Mouse (Mus musculus): ENCODE data around the gene Camta2. TPM values are rescaled to one million over a fixed set of nuclear protein-coding genes. Genes with fewer than 3 reads are reported as not detected.

Camta2 gene
- polyA plus RNA-seq, 1 experiment, result 84.6 TPM

DNA sequence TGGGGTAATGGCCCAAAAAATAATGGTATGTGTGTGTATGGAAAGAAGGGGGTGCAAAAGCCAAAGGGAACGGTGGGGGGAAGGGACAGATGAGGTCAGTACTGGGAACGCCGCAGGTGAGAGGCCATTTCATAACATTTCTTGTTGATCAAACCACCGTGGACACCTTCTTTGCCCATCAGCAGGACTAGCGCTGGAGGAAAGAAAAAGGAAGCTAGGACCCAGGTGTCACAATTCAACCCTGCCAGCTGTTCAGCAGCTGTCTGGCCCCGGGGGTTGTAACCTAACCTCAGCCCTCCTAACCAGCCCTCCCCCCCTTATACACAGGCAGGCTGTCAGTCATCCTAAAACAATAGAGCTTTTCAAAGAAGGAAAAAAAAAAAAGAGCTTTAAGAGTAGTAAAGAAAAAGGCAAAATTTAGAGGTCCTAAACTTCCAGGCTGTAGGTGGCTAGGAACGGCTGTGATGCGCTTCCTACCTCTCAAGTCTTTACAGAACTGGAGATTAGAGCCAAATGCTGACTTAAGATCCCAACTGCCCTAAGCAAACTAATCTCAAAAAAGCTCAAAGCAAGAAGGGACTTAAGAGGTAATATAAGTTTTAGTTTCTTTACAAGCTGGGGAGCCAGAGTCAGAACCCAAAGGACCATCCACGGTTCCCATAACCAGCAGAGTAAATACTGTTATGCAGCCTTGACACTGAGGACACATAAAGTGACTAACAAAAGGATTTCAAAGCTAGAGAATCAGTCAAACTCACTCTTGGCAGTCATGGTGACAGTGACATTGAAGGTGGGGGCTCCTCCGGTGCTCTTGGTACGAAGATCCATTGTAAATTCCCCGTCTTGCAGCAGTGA is 35.6 kb downstream of the Camta2 start:
- Histone ChIP-seq H3K27ac (ENCODE audit: insufficient read depth, low read depth, low read length) (peak overlapping the region; percentile 99), H3K4me1 (ENCODE audit: control insufficient read depth, insufficient read depth, low read length) (peaks cover 27% of the 10 kb centered on the region), H3K4me3 (ENCODE audit: insufficient read depth, low read length) (peak overlapping the region; percentile 100)
- TF ChIP-seq POLR2A (IDR thresholded peaks at IDR 0.05; ENCODE audit: borderline replicate concordance, low read depth, low read length) (no peak), CTCF (IDR thresholded peaks at IDR 0.05; ENCODE audit: low read depth, low read length) (no peak)

DNA sequence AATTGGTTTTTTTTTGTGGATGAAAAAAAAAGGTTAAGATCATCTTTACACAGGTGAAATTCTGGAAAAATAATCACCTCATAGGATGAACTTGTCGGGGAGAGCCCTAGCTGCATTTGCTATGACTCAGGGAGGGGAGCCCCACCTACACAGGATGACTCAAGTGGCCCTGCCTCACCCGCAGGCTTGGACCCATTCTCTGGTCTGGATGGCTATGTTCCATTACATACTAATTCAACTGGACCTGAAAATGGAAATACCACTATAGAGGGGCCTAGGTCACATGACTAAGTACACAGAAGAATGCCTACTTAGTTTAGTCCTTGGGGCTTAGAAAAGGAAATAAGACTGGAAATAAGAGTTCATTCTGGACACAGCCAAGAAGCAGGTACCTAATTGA is 36.5 kb downstream of the Camta2 start:
- Histone ChIP-seq H3K4me3 (ENCODE audit: insufficient read depth, low read length) (peak overlapping the region; percentile 100), H3K27ac (ENCODE audit: insufficient read depth, low read depth, low read length) (peak overlapping the region; percentile 99), H3K4me1 (ENCODE audit: control insufficient read depth, insufficient read depth, low read length) (peaks cover 20% of the 10 kb centered on the region)
- no peak for TF ChIP-seq POLR2A (IDR thresholded peaks at IDR 0.05; ENCODE audit: borderline replicate concordance, low read depth, low read length)
- TF ChIP-seq CTCF (IDR thresholded peaks at IDR 0.05; ENCODE audit: low read depth, low read length), result no peak

DNA sequence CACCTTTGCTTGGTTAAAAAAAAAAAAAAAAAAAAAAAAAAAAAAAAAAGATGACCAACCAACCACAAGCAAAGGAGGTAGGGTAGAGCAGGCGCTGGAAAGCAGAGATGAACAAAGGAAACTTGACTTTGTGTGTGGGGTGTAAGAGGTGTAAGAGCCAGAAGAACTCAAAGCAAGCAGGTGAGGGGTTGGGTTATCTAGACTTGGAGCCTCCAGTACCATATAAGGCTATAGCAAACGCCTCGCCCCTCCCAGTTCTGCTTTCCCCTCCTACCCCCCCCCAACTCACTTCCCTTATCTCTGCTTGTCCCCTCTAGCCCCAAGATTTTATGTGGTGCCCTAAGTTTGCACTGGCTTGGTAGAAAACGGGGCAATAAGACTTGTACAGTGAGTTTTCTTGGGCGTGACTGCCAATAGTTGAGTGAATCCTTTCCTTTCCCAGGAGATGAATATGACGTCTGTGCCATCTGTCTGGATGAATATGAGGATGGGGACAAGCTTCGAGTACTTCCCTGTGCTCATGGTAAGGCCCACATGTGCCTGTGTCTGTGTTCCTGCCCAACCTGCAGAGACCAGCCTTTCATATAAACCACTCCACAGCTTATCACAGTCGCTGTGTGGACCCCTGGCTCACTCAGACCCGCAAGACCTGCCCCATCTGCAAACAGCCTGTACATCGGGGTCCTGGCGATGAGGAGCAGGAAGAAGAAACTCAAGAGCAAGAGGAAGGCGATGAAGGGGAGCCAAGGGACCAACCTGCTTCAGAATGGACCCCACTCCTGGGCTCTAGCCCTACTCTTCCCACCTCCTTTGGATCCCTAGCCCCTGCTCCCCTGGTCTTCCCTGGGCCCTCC is 37.4 kb downstream of the Camta2 start:
- no peak for TF ChIP-seq POLR2A (IDR thresholded peaks at IDR 0.05; ENCODE audit: borderline replicate concordance, low read depth, low read length)
- TF ChIP-seq CTCF (IDR thresholded peaks at IDR 0.05; ENCODE audit: low read depth, low read length), result no peak
- peaks cover 24% of the 10 kb centered on the region for H3K4me1 ChIP-seq (ENCODE audit: control insufficient read depth, insufficient read depth, low read length)
- peak overlapping the region; percentile 31 for H3K4me3 ChIP-seq (ENCODE audit: insufficient read depth, low read length)
- peak overlapping the region; percentile 30 for H3K27ac ChIP-seq (ENCODE audit: insufficient read depth, low read depth, low read length)

DNA sequence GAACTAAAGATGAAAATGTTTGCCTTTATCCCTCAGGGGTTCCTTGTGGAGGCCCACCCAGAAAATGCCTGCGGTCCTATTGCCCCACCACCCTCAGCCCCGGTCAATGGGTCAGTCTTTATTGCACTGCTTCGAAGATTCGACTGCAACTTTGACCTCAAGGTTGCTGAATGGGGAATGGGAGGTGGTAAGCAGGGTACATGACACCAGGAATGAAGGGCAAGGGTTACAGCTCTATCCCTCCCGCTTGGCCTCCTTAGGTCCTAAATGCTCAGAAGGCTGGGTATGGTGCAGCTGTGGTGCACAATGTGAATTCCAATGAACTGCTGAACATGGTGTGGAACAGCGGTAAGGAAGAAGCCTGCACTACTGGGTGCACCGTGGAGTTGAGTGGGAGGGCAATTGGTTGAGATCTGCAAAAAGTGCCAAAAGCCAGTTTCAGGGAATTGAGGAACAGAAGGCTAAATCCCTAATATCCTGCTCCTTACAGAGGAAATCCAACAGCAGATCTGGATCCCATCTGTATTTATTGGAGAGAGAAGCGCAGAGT is 38.6 kb downstream of the Camta2 start:
- H3K27ac ChIP-seq (ENCODE audit: insufficient read depth, low read depth, low read length), result no peak overlapping the region
- H3K4me1 ChIP-seq (ENCODE audit: control insufficient read depth, insufficient read depth, low read length), result peaks cover 28% of the 10 kb centered on the region
- H3K4me3 ChIP-seq (ENCODE audit: insufficient read depth, low read length), result peak overlapping the region; percentile 92
- TF ChIP-seq CTCF (IDR thresholded peaks at IDR 0.05; ENCODE audit: low read depth, low read length) (no peak), POLR2A (IDR thresholded peaks at IDR 0.05; ENCODE audit: borderline replicate concordance, low read depth, low read length) (no peak)

DNA sequence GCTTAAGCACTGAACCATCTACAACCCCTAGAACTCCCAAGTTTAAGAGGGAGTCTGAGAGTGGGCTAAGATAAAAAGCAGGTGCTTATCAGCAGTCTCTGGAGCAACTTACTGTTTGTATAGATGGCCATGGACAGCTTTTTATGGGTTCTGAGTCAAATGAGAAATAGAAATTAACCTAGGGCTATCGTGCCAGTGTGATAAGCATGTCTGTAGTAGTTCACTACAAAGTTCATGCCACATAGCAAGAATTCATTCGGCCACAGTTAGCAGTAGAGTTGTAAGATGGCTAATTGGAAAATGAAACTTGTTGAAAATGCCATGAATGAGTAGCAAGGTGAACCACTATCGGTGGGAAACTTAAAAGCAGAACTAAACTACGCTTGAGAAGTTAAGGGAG is 39.4 kb downstream of the Camta2 start:
- Histone ChIP-seq H3K27ac (ENCODE audit: insufficient read depth, low read depth, low read length) (peak overlapping the region; percentile 97; the same call in 1 of the 2 replicates), H3K4me3 (ENCODE audit: insufficient read depth, low read length) (peak overlapping the region; percentile 92), H3K4me1 (ENCODE audit: control insufficient read depth, insufficient read depth, low read length) (peaks cover 28% of the 10 kb centered on the region)
- TF ChIP-seq POLR2A (IDR thresholded peaks at IDR 0.05; ENCODE audit: borderline replicate concordance, low read depth, low read length), result no peak

DNA sequence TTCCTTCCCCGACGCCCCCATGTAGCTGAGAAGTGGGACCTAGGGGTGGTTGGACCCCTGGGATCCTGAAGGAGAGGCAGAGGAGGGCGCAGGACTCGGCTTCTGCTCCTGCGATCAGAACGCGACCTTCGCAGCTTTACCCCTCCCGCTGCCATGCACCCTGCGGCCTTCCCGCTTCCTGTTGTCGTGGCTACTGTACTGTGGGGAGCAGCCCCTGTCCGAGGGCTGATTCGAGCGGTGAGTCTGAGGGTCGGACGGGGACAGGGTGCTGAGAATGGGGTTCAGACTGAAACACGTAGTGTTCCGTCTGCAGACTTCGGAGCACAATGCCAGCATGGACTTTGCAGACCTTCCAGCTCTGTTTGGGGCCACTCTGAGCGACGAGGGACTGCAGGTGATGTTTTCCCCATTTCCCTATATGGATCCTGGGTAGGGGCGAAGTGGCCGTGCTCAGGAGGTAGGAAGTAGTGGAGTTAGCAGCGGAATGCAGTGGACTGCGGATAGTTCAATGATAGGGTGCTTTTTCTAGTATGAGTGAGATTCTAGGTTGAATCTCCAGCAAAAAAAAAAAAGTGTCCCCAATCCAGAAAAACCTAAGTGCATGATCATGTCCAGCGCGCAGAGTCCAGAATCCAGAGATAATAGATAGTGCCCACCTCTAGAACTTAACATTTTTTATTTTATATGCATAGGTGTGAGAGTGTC is 40.0 kb downstream of the Camta2 start:
- TF ChIP-seq CTCF (IDR thresholded peaks at IDR 0.05; ENCODE audit: low read depth, low read length) (no peak), POLR2A (IDR thresholded peaks at IDR 0.05; ENCODE audit: borderline replicate concordance, low read depth, low read length) (no peak)
- H3K27ac ChIP-seq (ENCODE audit: insufficient read depth, low read depth, low read length), result peak overlapping the region; percentile 97
- peaks cover 28% of the 10 kb centered on the region for H3K4me1 ChIP-seq (ENCODE audit: control insufficient read depth, insufficient read depth, low read length)
- H3K4me3 ChIP-seq (ENCODE audit: insufficient read depth, low read length), result peak overlapping the region; percentile 92

DNA sequence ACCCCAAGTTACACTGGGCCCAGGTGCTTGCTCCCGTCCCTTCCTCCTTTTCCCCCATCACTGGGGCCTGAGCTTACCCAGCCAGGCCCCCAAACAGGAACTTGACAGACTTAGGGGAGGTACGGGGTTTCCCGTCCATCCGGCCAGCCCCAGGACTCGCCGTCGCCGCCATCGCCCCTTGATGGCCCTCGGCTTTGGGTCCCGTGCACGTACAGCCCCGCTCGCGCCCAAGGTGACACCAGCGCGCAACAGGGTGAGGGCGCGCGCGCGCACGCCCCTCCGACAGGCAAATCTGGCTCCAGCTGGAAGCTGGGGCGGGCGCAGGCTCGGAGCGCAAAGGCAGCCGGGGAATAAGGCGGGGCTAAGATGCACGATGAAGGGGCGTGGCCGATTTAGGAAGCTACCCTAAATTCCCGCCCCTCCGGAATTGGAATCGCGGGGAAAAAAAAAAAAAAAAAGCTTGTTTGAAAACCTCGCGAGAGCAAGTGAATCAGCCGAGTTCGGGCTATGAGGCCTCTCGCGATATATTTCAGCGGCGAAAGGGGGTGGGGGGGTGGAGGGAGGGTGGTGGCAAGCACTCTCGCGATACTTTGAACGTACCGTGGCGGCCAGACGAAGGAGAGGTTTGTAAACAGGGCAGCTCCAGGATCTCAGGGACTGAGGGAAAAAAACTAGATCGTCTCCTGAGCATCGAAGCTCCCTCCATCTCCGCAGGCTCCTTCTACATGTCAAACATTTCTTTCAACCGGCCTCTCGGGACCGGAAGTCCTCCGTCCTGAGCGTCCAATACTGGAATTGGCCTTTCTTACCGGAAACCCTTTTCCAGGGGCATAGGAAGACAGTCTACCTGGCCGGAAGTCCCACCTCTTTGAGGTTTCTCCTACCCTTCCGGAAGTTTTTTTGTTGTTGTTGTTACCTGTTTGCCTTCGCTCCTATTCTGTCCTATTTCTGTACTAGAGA is 40.9 kb downstream of the Camta2 start, which contains the start of the genes Rnf167 and Slc25a11:
Gene Rnf167 (plus strand): TSS at position 545 of the 960 bp plus-strand sequence.
Gene Slc25a11 (minus strand): TSS at position 789 of the 960 bp plus-strand sequence.
- no peak for TF ChIP-seq CTCF (IDR thresholded peaks at IDR 0.05; ENCODE audit: low read depth, low read length)
- TF ChIP-seq POLR2A (IDR thresholded peaks at IDR 0.05; ENCODE audit: borderline replicate concordance, low read depth, low read length), result 0 out of 2 replicates have a peak, but pooled peaks have one; percentile 40
- Histone ChIP-seq H3K4me3 (ENCODE audit: insufficient read depth, low read length) (peak within 1 kb of the TSS; percentile 92), H3K4me1 (ENCODE audit: control insufficient read depth, insufficient read depth, low read length) (peaks cover 28% of the 10 kb centered on the region), H3K27ac (ENCODE audit: insufficient read depth, low read depth, low read length) (peak within 1 kb of the TSS; percentile 97)

DNA sequence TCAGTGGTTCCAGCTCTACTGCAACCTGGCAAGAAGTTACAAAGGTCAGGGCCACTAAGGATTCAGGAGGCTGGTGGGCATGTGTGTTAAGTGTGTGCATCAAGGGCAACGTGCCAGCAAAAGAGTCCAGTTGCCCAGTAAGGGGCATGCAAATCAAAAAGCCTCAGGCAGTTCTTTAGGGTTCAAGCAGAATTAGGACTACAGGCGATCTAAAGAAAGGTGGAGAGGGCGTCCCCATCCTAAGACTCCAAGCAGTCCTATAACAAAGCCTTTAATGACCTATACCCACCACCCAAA is 41.7 kb downstream of the Camta2 start:
- peak overlapping the region; percentile 65 for H3K4me3 ChIP-seq (ENCODE audit: insufficient read depth, low read length)
- H3K27ac ChIP-seq (ENCODE audit: insufficient read depth, low read depth, low read length), result peak overlapping the region; percentile 71
- peaks cover 28% of the 10 kb centered on the region for H3K4me1 ChIP-seq (ENCODE audit: control insufficient read depth, insufficient read depth, low read length)
- TF ChIP-seq POLR2A (IDR thresholded peaks at IDR 0.05; ENCODE audit: borderline replicate concordance, low read depth, low read length) (no peak), CTCF (IDR thresholded peaks at IDR 0.05; ENCODE audit: low read depth, low read length) (no peak)

Measured in bone marrow macrophage, adult 2 months (primary cell).